Mouse (Mus musculus): ENCODE results near the gene Krt87. TPM values are rescaled to one million over a fixed set of nuclear protein-coding genes. Genes with fewer than 3 reads are reported as not detected.
A peak's percentile ranks its signal among the peaks of the same experiment; 100 is the strongest.

The Krt87 gene
- polyA plus RNA-seq, 1 experiment from 2014 or later: 0.32 TPM

- no peak overlapping the region for H3K9ac ChIP-seq
- no peak overlapping the region for H3K27ac ChIP-seq
- no peak overlapping the region for H3K4me3 ChIP-seq
- WGBS: 91% methylated on average over 6 of the region's 6 CpGs
- no peak overlapping the region for H3K4me2 ChIP-seq (replicated peaks)
- no peaks in the 10 kb centered on the region for H3K27me3 ChIP-seq (replicated peaks)
- ATAC-seq (ENCODE audit: low FRiP score, low read depth): no peak
- H3K9me3 ChIP-seq: no peaks in the 10 kb centered on the region
- no peaks in the 10 kb centered on the region for H3K36me3 ChIP-seq
- no peaks in the 10 kb centered on the region for H3K4me1 ChIP-seq
Measured at GRCm38 (mm10) chr15:101455891-101456290, 17.3 kb upstream of the Krt87 start.

GRCm38 (mm10) chr15:101455292-101455691 lies 16.7 kb upstream of the Krt87 start:
- Histone ChIP-seq H3K9ac (no peak overlapping the region), H3K4me1 (no peaks in the 10 kb centered on the region), H3K27me3 (replicated peaks) (no peaks in the 10 kb centered on the region), H3K27ac (no peak overlapping the region), H3K9me3 (no peaks in the 10 kb centered on the region), H3K36me3 (no peaks in the 10 kb centered on the region), H3K4me2 (replicated peaks) (no peak overlapping the region), H3K4me3 (no peak overlapping the region)
- WGBS: 88% methylated on average over 2 of the region's 2 CpGs
- ATAC-seq (ENCODE audit: low FRiP score, low read depth): no peak

- Histone ChIP-seq H3K27me3 (replicated peaks) (no peaks in the 10 kb centered on the region), H3K9me3 (no peaks in the 10 kb centered on the region), H3K4me3 (no peak overlapping the region), H3K4me2 (replicated peaks) (no peak overlapping the region), H3K9ac (no peak overlapping the region), H3K27ac (no peak overlapping the region), H3K36me3 (no peaks in the 10 kb centered on the region), H3K4me1 (no peaks in the 10 kb centered on the region)
- WGBS: 86% methylated on average over 8 of the region's 8 CpGs
- ATAC-seq (ENCODE audit: low FRiP score, low read depth): no peak
Measured at GRCm38 (mm10) chr15:101454774-101455173, 16.2 kb upstream of the Krt87 start.

- Histone ChIP-seq H3K4me2 (replicated peaks) (peak overlapping the region; percentile 35), H3K9me3 (no peaks in the 10 kb centered on the region), H3K27ac (no peak overlapping the region), H3K4me3 (no peak overlapping the region), H3K4me1 (no peaks in the 10 kb centered on the region), H3K27me3 (replicated peaks) (no peaks in the 10 kb centered on the region), H3K36me3 (no peaks in the 10 kb centered on the region), H3K9ac (no peak overlapping the region)
- ATAC-seq (ENCODE audit: low FRiP score, low read depth): no peak
- WGBS: 7% methylated on average over 13 of the region's 13 CpGs
Measured at GRCm38 (mm10) chr15:101453093-101453736, 14.6 kb upstream of the Krt87 start.

GRCm38 (mm10) chr15:101447444-101447843 lies 8.8 kb upstream of the Krt87 start, which contains the start of gene Krt88:
Krt88 (plus strand) TSS chr15:101447744.
- Histone ChIP-seq H3K9ac (no peak within 1 kb of the TSS), H3K9me3 (no peaks in the 10 kb centered on the region), H3K27me3 (replicated peaks) (no peaks in the 10 kb centered on the region), H3K4me1 (no peaks in the 10 kb centered on the region), H3K4me3 (no peak within 1 kb of the TSS), H3K4me2 (replicated peaks) (no peak within 1 kb of the TSS), H3K27ac (no peak within 1 kb of the TSS), H3K36me3 (no peaks in the 10 kb centered on the region)
- WGBS: 76% methylated on average over 2 of the region's 2 CpGs
- ATAC-seq (ENCODE audit: low FRiP score, low read depth): no peak

- no peaks in the 10 kb centered on the region for H3K36me3 ChIP-seq
- H3K9me3 ChIP-seq: no peaks in the 10 kb centered on the region
- no peaks in the 10 kb centered on the region for H3K27me3 ChIP-seq (replicated peaks)
- WGBS: 83% methylated on average over 11 of the region's 11 CpGs
- no peak overlapping the region for H3K9ac ChIP-seq
- ATAC-seq (ENCODE audit: low FRiP score, low read depth): no peak
- H3K4me1 ChIP-seq: no peaks in the 10 kb centered on the region
- no peak overlapping the region for H3K4me2 ChIP-seq (replicated peaks)
- H3K4me3 ChIP-seq: no peak overlapping the region
- no peak overlapping the region for H3K27ac ChIP-seq
Measured at GRCm38 (mm10) chr15:101446572-101446971, 8.0 kb upstream of the Krt87 start.

- no peak overlapping the region for H3K4me2 ChIP-seq (replicated peaks)
- H3K27ac ChIP-seq: no peak overlapping the region
- H3K4me3 ChIP-seq: no peak overlapping the region
- 84% methylated on average over 4 of the region's 4 CpGs for WGBS
- H3K36me3 ChIP-seq: no peaks in the 10 kb centered on the region
- ATAC-seq (ENCODE audit: low FRiP score, low read depth): no peak
- H3K9me3 ChIP-seq: no peaks in the 10 kb centered on the region
- peaks cover 7% of the 10 kb centered on the region; the same call in 1 of the 2 replicates for H3K4me1 ChIP-seq
- no peak overlapping the region for H3K9ac ChIP-seq
- peaks cover 34% of the 10 kb centered on the region for H3K27me3 ChIP-seq (replicated peaks)
Measured at GRCm38 (mm10) chr15:101440837-101441236, 2.2 kb upstream of the Krt87 start.

- Histone ChIP-seq H3K27ac (no peak overlapping the region), H3K9ac (no peak overlapping the region), H3K4me2 (replicated peaks) (no peak overlapping the region), H3K27me3 (replicated peaks) (peaks cover 34% of the 10 kb centered on the region), H3K4me3 (no peak overlapping the region), H3K9me3 (no peaks in the 10 kb centered on the region), H3K36me3 (no peaks in the 10 kb centered on the region), H3K4me1 (peaks cover 7% of the 10 kb centered on the region; the same call in 1 of the 2 replicates)
- ATAC-seq (ENCODE audit: low FRiP score, low read depth): no peak
- WGBS: 90% methylated on average over 7 of the region's 7 CpGs
Measured at GRCm38 (mm10) chr15:101436611-101437010, 2.0 kb downstream of the Krt87 start.

GRCm38 (mm10) chr15:101424914-101425313 lies 13.7 kb downstream of the Krt87 start:
- H3K27ac ChIP-seq: no peak overlapping the region
- no peak overlapping the region for H3K4me2 ChIP-seq (replicated peaks)
- no peaks in the 10 kb centered on the region for H3K4me1 ChIP-seq
- H3K36me3 ChIP-seq: no peaks in the 10 kb centered on the region
- WGBS: 16% methylated on average over 5 of the region's 5 CpGs
- no peak overlapping the region for H3K4me3 ChIP-seq
- no peaks in the 10 kb centered on the region for H3K9me3 ChIP-seq
- H3K27me3 ChIP-seq (replicated peaks): no peaks in the 10 kb centered on the region
- H3K9ac ChIP-seq: no peak overlapping the region
- no peak for ATAC-seq (ENCODE audit: low FRiP score, low read depth)

- WGBS: 56% methylated on average over 5 of the region's 6 CpGs
- Histone ChIP-seq H3K4me2 (replicated peaks) (no peak overlapping the region), H3K9me3 (no peaks in the 10 kb centered on the region), H3K9ac (no peak overlapping the region), H3K27me3 (replicated peaks) (no peaks in the 10 kb centered on the region), H3K4me3 (no peak overlapping the region), H3K4me1 (no peaks in the 10 kb centered on the region), H3K36me3 (no peaks in the 10 kb centered on the region), H3K27ac (no peak overlapping the region)
- ATAC-seq (ENCODE audit: low FRiP score, low read depth): no peak
Measured at GRCm38 (mm10) chr15:101420903-101421302, 17.7 kb downstream of the Krt87 start.

GRCm38 (mm10) chr15:101418950-101419349 lies 19.7 kb downstream of the Krt87 start:
- Histone ChIP-seq H3K4me2 (replicated peaks) (no peak overlapping the region), H3K4me3 (no peak overlapping the region), H3K9me3 (no peaks in the 10 kb centered on the region), H3K9ac (no peak overlapping the region), H3K36me3 (no peaks in the 10 kb centered on the region), H3K27ac (no peak overlapping the region), H3K27me3 (replicated peaks) (peaks cover 2% of the 10 kb centered on the region; the same call in 1 of the 2 replicates), H3K4me1 (no peaks in the 10 kb centered on the region)
- WGBS: 92% methylated on average over 4 of the region's 4 CpGs
- ATAC-seq (ENCODE audit: low FRiP score, low read depth): no peak

GRCm38 (mm10) chr15:101414807-101415565 lies 23.6 kb downstream of the Krt87 start:
- H3K4me3 ChIP-seq: no peak overlapping the region

More at GRCm38 (mm10) chr15:101414807-101415565, 23.6 kb downstream of the Krt87 start:
- no peaks in the 10 kb centered on the region for H3K4me1 ChIP-seq
- ATAC-seq (ENCODE audit: low FRiP score, low read depth): no peak
- WGBS: 45% methylated on average over 11 of the region's 11 CpGs
- no peaks in the 10 kb centered on the region for H3K9me3 ChIP-seq
- H3K4me2 ChIP-seq (replicated peaks): no peak overlapping the region
- no peak overlapping the region for H3K9ac ChIP-seq
- no peak overlapping the region for H3K27ac ChIP-seq
- no peaks in the 10 kb centered on the region for H3K36me3 ChIP-seq
- H3K27me3 ChIP-seq (replicated peaks): peaks cover 31% of the 10 kb centered on the region
